Mouse (Mus musculus) kidney, postnatal 0 days (tissue): ENCODE data around the gene Enthd1. TPM values are rescaled to one million over a fixed set of nuclear protein-coding genes. Genes with fewer than 3 reads are reported as not detected.

Experiments
- ATAC-seq: fragments of 200-750 bp; cut with Nextera tagmentation; replicated peaks from 2 replicates; pipeline ENCODE4 v1.8.0; 2017; ENCODE audit warnings: low read depth, moderate number of reproducible peaks, moderate TSS enrichment, moderate library complexity; ENCODE audit not compliant: low FRiP score
- DNase-seq: peaks from one replicate; pipeline ENCODE4 v3.0.0-alpha.2; 2016; ENCODE audit warnings: low spot score
- H3K27ac ChIP-seq: fragments of 300-500 bp; sonication (generic); 2 replicates; pipeline ENCODE4 v1.5.1; 2014; ENCODE audit warnings: mild to moderate bottlenecking
- H3K27me3 ChIP-seq: fragments of 300-500 bp; sonication (generic); 2 replicates; pipeline ENCODE4 v1.6.1; 2014; ENCODE audit warnings: low read length, mixed read lengths; ENCODE audit not compliant: insufficient read depth
- H3K36me3 ChIP-seq: fragments of 300-500 bp; sonication (generic); 2 replicates; pipeline ENCODE4 v1.6.1; 2014; ENCODE audit warnings: low read length, mixed read lengths; ENCODE audit not compliant: insufficient read depth
- H3K4me1 ChIP-seq: fragments of 300-500 bp; sonication (generic); replicated peaks from 2 replicates; pipeline ENCODE4 v1.6.1; 2014; ENCODE audit warnings: antibody characterized with exemption, low read length, mixed read lengths; ENCODE audit not compliant: insufficient read depth
- H3K4me2 ChIP-seq: fragments of 300-500 bp; sonication (generic); 2 replicates; pipeline ENCODE4 v1.6.1; 2014; ENCODE audit warnings: mild to moderate bottlenecking, low read length, moderate library complexity, mixed read lengths
- H3K4me3 ChIP-seq: fragments of 300-500 bp; sonication (generic); replicated peaks from 2 replicates; pipeline ENCODE4 v1.5.1; 2014; ENCODE audit warnings: low read depth, low read length
- H3K9ac ChIP-seq: fragments of 300-500 bp; sonication (generic); 2 replicates; pipeline ENCODE4 v1.6.1; 2014; ENCODE audit warnings: low read depth, low read length
- H3K9me3 ChIP-seq: fragments of 300-500 bp; sonication (generic); replicated peaks from 2 replicates; pipeline ENCODE4 v1.6.1; 2016; ENCODE audit warnings: low read length, inconsistent platforms, mixed read lengths
- CTCF ChIP-seq: IDR thresholded peaks from 2 replicates; pipeline ENCODE4 v1.5.1; 2016; ENCODE audit warnings: antibody characterized with exemption, low read depth, mild to moderate bottlenecking, moderate library complexity
- WGBS: fragments of 180-500 bp; shearing (Covaris S2); extraction: QIAGEN DNeasy Blood & Tissue Kit; methylation state at CpG from one replicate; pipeline ENCODE4 v1.1.7; 2014; 5-methylcytosine and 5-hydroxymethylcytosine counted together
- polyA plus RNA-seq: library from polyadenylated mRNA; unstranded; fragments of >200 nt; fragmentation: Nextera tagmentation; extraction: Ambion mirVana; gene quantifications from 2 replicates; pipeline ENCODE4 v1.2.1, GENCODE M21; 2015

Enthd1 gene
- polyA plus RNA-seq, 1 experiment from 2014 or later, result not detected

GRCm38 (mm10) chr15:80483041-80483705, 81.8 kb downstream of the Enthd1 start:
- no peaks in the 10 kb centered on the region for H3K36me3 ChIP-seq
- H3K4me2 ChIP-seq, result no peak overlapping the region
- no peaks in the 10 kb centered on the region for H3K4me1 ChIP-seq
- ATAC-seq (no peak), DNase-seq (no peak)
- H3K27ac ChIP-seq, result no peak overlapping the region
- no peak overlapping the region for H3K4me3 ChIP-seq
- TF ChIP-seq CTCF, result no peak
- no peaks in the 10 kb centered on the region for H3K27me3 ChIP-seq
- 56% methylated on average over 9 of the region's 9 CpGs for WGBS
- H3K9ac ChIP-seq, result no peak overlapping the region
- no peaks in the 10 kb centered on the region for H3K9me3 ChIP-seq

GRCm38 (mm10) chr15:80482348-80482747, 82.6 kb downstream of the Enthd1 start:
- no peaks in the 10 kb centered on the region for H3K27me3 ChIP-seq
- no peak overlapping the region for H3K4me3 ChIP-seq
- no peaks in the 10 kb centered on the region for H3K36me3 ChIP-seq
- H3K9ac ChIP-seq, result no peak overlapping the region
- WGBS, result 75% methylated on average over 8 of the region's 8 CpGs
- H3K27ac ChIP-seq, result no peak overlapping the region
- no peaks in the 10 kb centered on the region for H3K4me1 ChIP-seq
- no peaks in the 10 kb centered on the region for H3K9me3 ChIP-seq
- ATAC-seq (no peak), DNase-seq (no peak)
- no peak overlapping the region for H3K4me2 ChIP-seq
- no peak for TF ChIP-seq CTCF

DNA sequence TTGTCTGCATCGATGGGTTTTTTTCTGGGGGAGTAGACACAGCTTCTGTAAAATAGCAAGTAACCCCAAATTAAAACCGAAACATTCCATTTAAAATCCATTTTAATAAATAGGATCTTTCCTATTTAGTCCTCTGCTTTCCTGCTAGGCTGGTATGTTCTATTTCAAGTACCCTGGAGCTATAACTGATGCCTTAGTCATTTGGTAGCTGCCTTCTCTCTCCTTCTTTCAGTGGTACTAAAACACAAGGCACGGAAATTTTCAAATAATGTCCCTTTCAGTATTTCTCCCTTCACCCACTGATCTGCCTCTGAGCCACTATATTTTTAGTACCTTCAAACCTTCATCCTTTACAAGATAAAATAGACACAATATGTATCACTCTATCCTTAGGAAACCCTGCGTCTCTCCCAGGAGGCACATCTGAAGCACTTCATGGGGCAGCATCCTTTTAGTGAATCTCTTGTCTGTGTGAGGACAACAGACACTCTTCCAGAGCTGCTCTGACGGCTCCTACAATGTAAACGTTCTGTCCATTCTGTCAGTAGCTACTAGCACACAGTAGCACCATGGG, 90.4 kb downstream of the Enthd1 start:
- H3K36me3 ChIP-seq, result no peaks in the 10 kb centered on the region
- no peaks in the 10 kb centered on the region for H3K4me1 ChIP-seq
- no peak overlapping the region for H3K4me3 ChIP-seq
- H3K27me3 ChIP-seq, result no peaks in the 10 kb centered on the region
- 82% methylated on average over 6 of the region's 6 CpGs for WGBS
- no peak overlapping the region for H3K4me2 ChIP-seq
- ATAC-seq, result no peak
- DNase-seq, result no peak
- H3K9me3 ChIP-seq, result no peaks in the 10 kb centered on the region
- no peak for TF ChIP-seq CTCF
- H3K9ac ChIP-seq, result no peak overlapping the region
- H3K27ac ChIP-seq, result no peak overlapping the region

GRCm38 (mm10) chr15:80467876-80468275, 97.1 kb downstream of the Enthd1 start:
- WGBS, result 88% methylated on average over 4 of the region's 4 CpGs
- no peak overlapping the region for H3K4me3 ChIP-seq
- H3K27me3 ChIP-seq, result 0 out of 2 replicates have a peak, but pooled peaks cover 3% of the 10 kb centered on the region
- H3K27ac ChIP-seq, result no peak overlapping the region
- ATAC-seq, result no peak
- no peaks in the 10 kb centered on the region for H3K9me3 ChIP-seq
- no peaks in the 10 kb centered on the region for H3K4me1 ChIP-seq
- no peaks in the 10 kb centered on the region for H3K36me3 ChIP-seq
- no peak for DNase-seq
- no peak overlapping the region for H3K9ac ChIP-seq
- TF ChIP-seq CTCF, result no peak
- H3K4me2 ChIP-seq, result no peak overlapping the region

- Histone ChIP-seq H3K4me2 (peak overlapping the region; percentile 37), H3K9me3 (no peaks in the 10 kb centered on the region), H3K4me3 (0 out of 2 replicates have a peak overlapping the region, but pooled peaks have one; percentile 3), H3K36me3 (no peaks in the 10 kb centered on the region), H3K9ac (no peak overlapping the region), H3K27me3 (0 out of 2 replicates have a peak, but pooled peaks cover 3% of the 10 kb centered on the region), H3K27ac (no peak overlapping the region), H3K4me1 (no peaks in the 10 kb centered on the region)
- TF ChIP-seq CTCF, result peak; percentile 27; the same call in 1 of the 2 replicates
- 3% methylated on average over 9 of the region's 9 CpGs for WGBS
- DNase-seq, result peak; percentile 72
- ATAC-seq, result no peak; the same call in 1 of the 2 replicates
Observed at GRCm38 (mm10) chr15:80462106-80462505, 102.8 kb downstream of the Enthd1 start.

GRCm38 (mm10) chr15:80461446-80461845, 103.5 kb downstream of the Enthd1 start:
- H3K27ac ChIP-seq, result no peak overlapping the region

More at GRCm38 (mm10) chr15:80461446-80461845, 103.5 kb downstream of the Enthd1 start:
- H3K36me3 ChIP-seq, result no peaks in the 10 kb centered on the region
- ATAC-seq (no peak), DNase-seq (no peak)
- no peak overlapping the region for H3K9ac ChIP-seq
- H3K4me1 ChIP-seq, result no peaks in the 10 kb centered on the region
- no peaks in the 10 kb centered on the region for H3K9me3 ChIP-seq
- 49% methylated on average over 2 of the region's 2 CpGs for WGBS
- no peak for TF ChIP-seq CTCF
- H3K27me3 ChIP-seq, result 0 out of 2 replicates have a peak, but pooled peaks cover 3% of the 10 kb centered on the region
- H3K4me2 ChIP-seq, result no peak overlapping the region
- H3K4me3 ChIP-seq, result no peak overlapping the region
